Comparison of ENCODE assay signal across 15 mouse cellular contexts in the genomic region with DNA sequence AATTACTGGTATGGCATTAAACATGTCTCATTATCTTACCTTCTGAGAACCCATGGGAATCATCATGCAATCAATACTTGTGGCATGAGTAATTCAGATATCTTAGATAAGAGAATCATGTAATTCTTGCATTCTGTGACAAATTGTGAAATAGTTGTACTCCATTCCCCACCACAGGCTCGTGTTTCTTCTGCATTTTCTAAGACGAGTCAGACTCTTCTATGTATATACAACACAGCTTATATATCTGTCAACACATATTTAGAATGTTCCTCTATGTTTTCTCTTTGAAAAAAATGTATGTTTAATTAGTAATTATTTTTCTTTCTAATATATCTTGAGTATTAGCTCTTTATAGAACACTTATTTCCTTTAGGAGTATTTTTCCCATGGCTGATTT.
"Had no signal": no experiment of that assay in that cellular context is flagged by ENCODE, and none has a peak within 500 bp of the region (broad histone marks: within the 10 kb centered on the region; RNA-seq: fewer than 3 reads in every experiment).

No protein-coding gene starts in this region.

- DNase-seq: liver, embryonic 13.5 days; liver, postnatal 0 days; lung, adult 2 months; right cerebral cortex, postnatal 14 days; thymus, adult 18-20 months; thymus, postnatal 14 days; thymus, postnatal 36 days had no signal

- H3K9ac ChIP-seq: liver, embryonic 13.5 days; liver, embryonic 15.5 days; liver, postnatal 0 days; midbrain, embryonic 13.5 days; midbrain, embryonic 15.5 days; neural tube, embryonic 12.5 days had no signal

- H3K4me1 ChIP-seq: liver, embryonic 13.5 days; liver, embryonic 15.5 days; megakaryocyte, embryonic 14.5 days; midbrain, embryonic 13.5 days; midbrain, embryonic 15.5 days; neural tube, embryonic 12.5 days had no signal

- H3K4me3 ChIP-seq: liver, embryonic 13.5 days; liver, embryonic 15.5 days; megakaryocyte, embryonic 14.5 days; midbrain, embryonic 13.5 days; midbrain, embryonic 15.5 days; neural tube, embryonic 12.5 days had no signal

- H3K27me3 ChIP-seq: liver, embryonic 13.5 days; liver, embryonic 15.5 days; megakaryocyte, embryonic 14.5 days; midbrain, embryonic 13.5 days; midbrain, embryonic 15.5 days; neural tube, embryonic 12.5 days had no signal

- H3K4me2 ChIP-seq: liver, embryonic 11.5 days; liver, embryonic 13.5 days; liver, embryonic 15.5 days; midbrain, embryonic 11.5 days; midbrain, embryonic 13.5 days; midbrain, embryonic 15.5 days; neural tube, embryonic 12.5 days had no signal

- H3K9me3 ChIP-seq: liver, embryonic 13.5 days; liver, embryonic 15.5 days; megakaryocyte, embryonic 14.5 days; midbrain, embryonic 13.5 days; midbrain, embryonic 15.5 days; neural tube, embryonic 12.5 days had no signal

- ATAC-seq: liver, postnatal 0 days; midbrain, embryonic 13.5 days; midbrain, embryonic 15.5 days had no signal

- H3K36me3 ChIP-seq: liver, embryonic 13.5 days; liver, embryonic 15.5 days; midbrain, embryonic 13.5 days; midbrain, embryonic 15.5 days; neural tube, embryonic 12.5 days had no signal

- H3K27ac ChIP-seq: liver, embryonic 13.5 days; liver, embryonic 15.5 days; macrophage; midbrain, embryonic 13.5 days; midbrain, embryonic 15.5 days; neural tube, embryonic 12.5 days had no signal
